Mouse (Mus musculus) kidney, adult 2 months (tissue): ENCODE data around the gene Nutf2-ps1.

Experiments used
- CTCF ChIP-seq: fragments of 200-500 bp; conservative IDR thresholded peaks from 2 replicates; pipeline ENCODE4 v1.5.1; 2011; ENCODE audit warnings: low read depth, mild to moderate bottlenecking, control low read depth, low read length, moderate library complexity, mixed read lengths; ENCODE audit not compliant: insufficient read depth, insufficient read length
- POLR2A ChIP-seq: fragments of 200-500 bp; IDR thresholded peaks from one replicate; pipeline ENCODE4 v1.6.1; 2011; ENCODE audit warnings: low read depth, low read length, control low read depth

GRCm38 (mm10) chr19:53543602-53544001 lies 45.3 kb downstream of the Nutf2-ps1 start:
- TF ChIP-seq POLR2A: no peak
- no peak for TF ChIP-seq CTCF
